Comparison of ENCODE assay signal across 24 mouse cellular contexts in genomic region chr2:31241639-31242038, GRCm38 (mm10). TPM values are rescaled to one million over a fixed set of nuclear protein-coding genes. Genes with fewer than 3 reads are reported as not detected.
DNase-seq lines count a peak whose midpoint lies in the region; ATAC-seq and TF ChIP-seq lines count a peak whose summit lies in the region.
"Had no signal": no experiment of that assay in that cellular context is flagged by ENCODE, and none has a peak within 500 bp of the region (broad histone marks: within the 10 kb centered on the region; RNA-seq: fewer than 3 reads in every experiment).

No protein-coding gene starts in this region.

- no peaks in the 10 kb centered on the region for H3K9me3 ChIP-seq in embryonic facial prominence, embryonic 11.5 days (replicated peaks; ENCODE audit: control insufficient read depth, low read length)
- no peaks in the 10 kb centered on the region for H3K9me3 ChIP-seq in embryonic facial prominence, embryonic 10.5 days
- H3K9me3 ChIP-seq: embryonic facial prominence, embryonic 12.5 days; forebrain, embryonic 13.5 days; heart, embryonic 13.5 days; hindbrain, embryonic 12.5 days; liver, embryonic 13.5 days; lung, embryonic 15.5 days had no signal

- H3K9ac ChIP-seq in embryonic facial prominence, embryonic 11.5 days (replicated peaks; ENCODE audit: low read length): no peak overlapping the region
- H3K9ac ChIP-seq: embryonic facial prominence, embryonic 12.5 days; forebrain, embryonic 13.5 days; heart, embryonic 13.5 days; hindbrain, embryonic 12.5 days; liver, embryonic 13.5 days; lung, embryonic 15.5 days had no signal

- H3K27ac ChIP-seq in embryonic facial prominence, embryonic 11.5 days (replicated peaks; ENCODE audit: low read depth, low read length): no peak overlapping the region
- H3K27ac ChIP-seq in embryonic facial prominence, embryonic 10.5 days (replicated peaks): no peak overlapping the region
- H3K27ac ChIP-seq: embryonic facial prominence, embryonic 12.5 days; forebrain, embryonic 13.5 days; heart, adult 2 months; heart, embryonic 13.5 days; hindbrain, embryonic 12.5 days; layer of hippocampus, adult 2 months; liver, embryonic 13.5 days; lung, embryonic 15.5 days; macrophage had no signal

- no peak overlapping the region for H3K4me2 ChIP-seq in embryonic facial prominence, embryonic 11.5 days (ENCODE audit: low read depth, low read length)
- H3K4me2 ChIP-seq: embryonic facial prominence, embryonic 12.5 days; forebrain, embryonic 13.5 days; heart, embryonic 13.5 days; hindbrain, embryonic 12.5 days; liver, embryonic 13.5 days; lung, embryonic 15.5 days had no signal

- 8% methylated on average over 7 of the region's 7 CpGs for WGBS in embryonic facial prominence, embryonic 11.5 days
- WGBS in embryonic facial prominence, embryonic 10.5 days: 7% methylated on average over 7 of the region's 7 CpGs

- no peaks in the 10 kb centered on the region for H3K4me1 ChIP-seq in embryonic facial prominence, embryonic 11.5 days (ENCODE audit: control insufficient read depth, insufficient read depth, low read length)
- H3K4me1 ChIP-seq in embryonic facial prominence, embryonic 10.5 days: peaks cover 47% of the 10 kb centered on the region

- no peak for TF ChIP-seq CTCF in brain, embryonic 14.5 days (IDR thresholded peaks at IDR 0.05; ENCODE audit: borderline replicate concordance, extremely low read depth, insufficient read depth, insufficient read length)

- peak; percentile 58 for DNase-seq in embryonic facial prominence, embryonic 11.5 days (ENCODE audit: low spot score)
- no peak for DNase-seq in embryonic facial prominence, embryonic 10.5 days (ENCODE audit: low spot score)
- peak; percentile 61 to 69 for DNase-seq in kidney, postnatal 4 days
- no peak for DNase-seq in kidney, adult 9 months
- peak; percentile 50 for DNase-seq in right cerebral cortex, postnatal 4 days
- DNase-seq in right cerebral cortex, adult 18-20 months: no peak
- peak; percentile 76 for DNase-seq in brain, embryonic 14.5 days (ENCODE audit: low read depth)
- no peak for DNase-seq in left cerebral cortex, adult 11 months (ENCODE audit: low spot score)
- DNase-seq: gastrocnemius, postnatal 14 days; heart, adult 2 months; heart, postnatal 14 days; kidney, adult 18-20 months; kidney, postnatal 14 days; liver, embryonic 13.5 days; spleen, adult 18-20 months had no signal

- no peak for ATAC-seq in embryonic facial prominence, embryonic 11.5 days (replicated peaks; ENCODE audit: insufficient number of reproducible peaks, low FRiP score, low TSS enrichment, low read depth)
- ATAC-seq: forebrain, embryonic 13.5 days; inflammation-experienced regulatory T-cells, adult 6 months had no signal

- H3K36me3 ChIP-seq in embryonic facial prominence, embryonic 11.5 days (replicated peaks; ENCODE audit: control insufficient read depth, insufficient read depth, low read depth, low read length): no peaks in the 10 kb centered on the region
- no peaks in the 10 kb centered on the region for H3K36me3 ChIP-seq in embryonic facial prominence, embryonic 10.5 days (replicated peaks)
- H3K36me3 ChIP-seq: embryonic facial prominence, embryonic 12.5 days; heart, embryonic 13.5 days; hindbrain, embryonic 12.5 days; liver, embryonic 13.5 days; lung, embryonic 15.5 days had no signal

- no peak for TF ChIP-seq POLR2A in brain, embryonic 14.5 days (IDR thresholded peaks at IDR 0.05; ENCODE audit: borderline replicate concordance, extremely low read depth, insufficient read depth, insufficient read length, poor library complexity, severe bottlenecking)

- no peak overlapping the region for H3K4me3 ChIP-seq in embryonic facial prominence, embryonic 11.5 days (ENCODE audit: low read depth, low read length)
- no peak overlapping the region for H3K4me3 ChIP-seq in embryonic facial prominence, embryonic 10.5 days
- H3K4me3 ChIP-seq: embryonic facial prominence, embryonic 12.5 days; erythroblast, embryonic 14.5 days; forebrain, embryonic 13.5 days; heart, adult 2 months; heart, embryonic 13.5 days; hindbrain, embryonic 12.5 days; layer of hippocampus, adult 2 months; liver, embryonic 13.5 days; lung, embryonic 15.5 days had no signal

- H3K27me3 ChIP-seq in embryonic facial prominence, embryonic 11.5 days (ENCODE audit: control insufficient read depth, insufficient read depth, low read length): no peaks in the 10 kb centered on the region
- peaks cover 39% of the 10 kb centered on the region for H3K27me3 ChIP-seq in embryonic facial prominence, embryonic 10.5 days (replicated peaks; ENCODE audit: low read depth, poor library complexity, severe bottlenecking)

RNA-seq across cellular contexts. Expression of gene Ncs1, which starts 4.0 kb away (rescaled TPM):
- polyA plus RNA-seq in embryonic facial prominence, embryonic 11.5 days (2014; fragmentation: Nextera tagmentation; extraction: Ambion mirVana): 59.5 and 60.3 TPM in 2 replicates
- polyA plus RNA-seq in embryonic facial prominence, embryonic 10.5 days (2016; fragmentation: Nextera tagmentation; extraction: Ambion mirVana): 66.0 and 66.5 TPM in 2 replicates
- polyA plus RNA-seq in brain, embryonic 14.5 days (2012; rRNA removed): 56.1 and 93.6 TPM in 2 replicates
- polyA plus RNA-seq: erythroblast, embryonic 14.5 days had no signal

Comparison
In these comparisons a context has a peak if more than half of its experiments do, and no peak if none do; other contexts are left out.
1. DNase-seq: peak in embryonic facial prominence, embryonic 11.5 days (single experiment), kidney, postnatal 4 days (2 of 2), right cerebral cortex, postnatal 4 days (single experiment) and brain, embryonic 14.5 days (single experiment); none in embryonic facial prominence, embryonic 10.5 days (single experiment), kidney, adult 9 months (single experiment), right cerebral cortex, adult 18-20 months (single experiment) and left cerebral cortex, adult 11 months (single experiment).